Mouse (Mus musculus) cerebellum, adult 9-10 months (tissue): ENCODE results near the gene Arhgap17.

Experiments
- DNase-seq: peaks from one replicate; pipeline ENCODE4 v3.0.0; 2022

Gene Arhgap17

GRCm38 (mm10) chr7:123369759-123370481, at the start of gene Arhgap17, which contains the start of gene Lcmt1:
TSS of gene Arhgap17 (minus strand) at chr7:123369915.
TSS of gene Lcmt1 (plus strand) at chr7:123369784.
- DNase-seq: peak; percentile 96

DNA sequence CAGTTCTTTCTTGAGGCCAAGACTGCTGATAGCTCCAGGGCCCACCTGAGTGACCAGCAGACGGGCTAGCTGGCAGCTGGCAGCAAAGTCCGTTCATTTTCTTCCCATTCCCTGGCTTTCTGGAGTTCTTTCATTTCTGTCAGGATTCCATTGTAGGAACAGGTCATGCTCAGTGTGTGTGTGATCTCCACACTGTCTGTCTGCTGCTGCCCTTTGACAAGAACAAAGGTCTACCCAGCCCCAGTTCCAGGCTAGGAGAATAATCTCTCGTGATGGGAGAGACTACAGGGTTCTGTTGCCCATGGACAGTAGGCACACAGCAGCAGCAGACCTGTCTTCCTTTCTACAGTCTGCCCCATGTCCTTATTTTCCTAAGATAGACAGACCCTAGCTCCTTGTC, 47.9 kb upstream of the Arhgap17 start:
- peak; percentile 4 for DNase-seq

DNA sequence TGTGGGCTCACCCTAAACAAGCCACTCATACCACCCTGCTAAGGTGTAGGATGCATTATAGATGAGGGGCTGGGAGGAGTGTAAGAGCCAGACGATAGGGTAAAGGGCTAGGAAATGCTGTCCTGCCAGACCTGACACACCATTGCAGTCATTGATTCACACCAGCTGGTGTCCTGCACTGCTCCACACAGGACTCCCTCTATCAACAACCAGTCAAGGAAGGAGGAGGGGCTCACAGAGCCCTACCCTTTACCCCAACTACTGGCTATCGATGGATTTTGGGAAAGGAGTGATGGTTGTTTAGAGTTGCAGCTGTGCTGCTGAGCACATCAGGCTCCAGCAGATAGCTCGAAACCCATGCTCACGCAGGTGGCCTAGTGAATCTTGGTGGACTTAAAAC, 47.1 kb upstream of the Arhgap17 start:
- no peak for DNase-seq

- peak; percentile 92 for DNase-seq
Observed at GRCm38 (mm10) chr7:123412143-123412542, 42.4 kb upstream of the Arhgap17 start.

- DNase-seq: peak; percentile 37
Observed at GRCm38 (mm10) chr7:123411109-123411508, 41.4 kb upstream of the Arhgap17 start.

- DNase-seq: peak; percentile 18
Observed at GRCm38 (mm10) chr7:123410502-123410901, 40.8 kb upstream of the Arhgap17 start.

DNA sequence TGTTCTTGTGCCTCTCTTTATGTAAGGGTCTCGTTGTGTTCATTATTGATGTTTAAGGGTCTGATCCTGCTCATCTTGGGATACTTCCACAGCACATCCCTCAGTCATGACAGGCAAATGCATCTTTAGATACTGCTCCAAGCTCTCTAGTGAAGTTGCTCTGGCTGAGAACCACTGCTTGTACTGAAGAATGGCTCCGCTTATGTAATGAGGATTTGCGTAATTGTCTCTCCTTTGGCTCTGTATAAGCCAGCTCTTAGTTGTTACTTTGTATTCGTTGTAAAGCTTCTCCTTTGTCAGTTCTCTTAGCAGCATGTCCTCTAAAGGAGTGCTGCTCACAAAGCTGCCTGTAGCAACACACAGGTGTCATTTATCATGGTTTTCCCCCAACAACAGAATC, 37.3 kb upstream of the Arhgap17 start:
- DNase-seq: peak; percentile 7

DNA sequence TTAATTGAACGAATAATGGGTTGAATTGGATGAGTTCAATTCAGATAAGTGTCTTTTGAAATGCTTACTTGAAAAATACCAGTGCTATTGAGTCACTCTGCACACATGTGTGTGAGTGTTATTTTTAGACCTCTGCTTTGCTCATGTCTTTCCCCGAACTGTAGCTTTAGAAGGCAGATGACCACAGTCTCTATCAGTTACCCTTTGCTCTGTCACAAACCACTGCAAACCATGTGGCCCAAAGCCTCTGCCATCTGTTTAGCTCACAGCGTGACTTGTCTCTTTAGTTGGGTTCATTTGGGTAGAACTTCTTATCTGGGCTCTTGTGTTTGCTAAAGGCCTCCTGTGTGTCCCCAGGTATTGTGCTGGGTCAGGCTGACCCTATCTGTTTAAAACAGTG, 35.9 kb upstream of the Arhgap17 start:
- DNase-seq: peak; percentile 46

GRCm38 (mm10) chr7:123404198-123404597, 34.5 kb upstream of the Arhgap17 start:
- peak; percentile 82 for DNase-seq

- DNase-seq: no peak
Observed at GRCm38 (mm10) chr7:123401121-123401520, 31.4 kb upstream of the Arhgap17 start.

DNA sequence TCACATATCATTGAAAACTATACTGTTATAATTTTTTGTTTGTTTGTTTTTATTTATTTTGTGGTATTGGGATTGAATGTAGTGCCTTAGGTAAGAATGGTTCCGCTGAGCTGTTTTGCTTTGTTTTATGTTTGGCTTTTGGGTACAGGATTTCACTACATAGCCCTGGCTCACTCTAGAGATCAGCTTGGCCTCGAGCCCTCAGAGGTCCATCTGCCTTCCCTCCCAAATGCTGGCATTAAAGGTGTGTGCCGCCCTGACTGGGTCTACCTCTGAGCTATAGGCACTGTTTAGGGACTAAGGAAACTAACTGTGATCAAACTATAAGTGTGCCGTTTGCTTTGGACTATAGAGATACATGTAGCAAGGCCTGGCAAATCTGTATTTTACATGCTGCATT, 29.6 kb upstream of the Arhgap17 start:
- peak; percentile 85 for DNase-seq

DNA sequence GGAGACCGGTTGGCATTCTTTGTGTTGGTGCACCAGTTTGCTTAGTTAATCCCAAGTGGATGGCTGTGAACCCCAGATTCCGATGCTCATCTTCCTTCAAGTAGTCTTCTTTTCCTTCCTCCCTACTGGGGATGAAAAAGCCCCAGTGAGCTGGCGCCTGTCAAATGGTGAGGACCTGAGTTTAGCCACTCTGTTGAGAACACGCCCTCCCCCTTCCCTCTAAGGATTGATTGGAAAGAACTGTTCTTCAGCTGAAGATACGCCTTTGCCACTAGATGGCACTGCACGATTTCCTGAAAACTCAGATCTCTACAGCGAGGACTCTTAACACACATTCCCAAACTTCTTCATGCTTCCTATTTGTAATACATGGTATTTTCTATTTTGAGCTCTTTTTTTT, 29.1 kb upstream of the Arhgap17 start:
- DNase-seq: peak; percentile 79

DNA sequence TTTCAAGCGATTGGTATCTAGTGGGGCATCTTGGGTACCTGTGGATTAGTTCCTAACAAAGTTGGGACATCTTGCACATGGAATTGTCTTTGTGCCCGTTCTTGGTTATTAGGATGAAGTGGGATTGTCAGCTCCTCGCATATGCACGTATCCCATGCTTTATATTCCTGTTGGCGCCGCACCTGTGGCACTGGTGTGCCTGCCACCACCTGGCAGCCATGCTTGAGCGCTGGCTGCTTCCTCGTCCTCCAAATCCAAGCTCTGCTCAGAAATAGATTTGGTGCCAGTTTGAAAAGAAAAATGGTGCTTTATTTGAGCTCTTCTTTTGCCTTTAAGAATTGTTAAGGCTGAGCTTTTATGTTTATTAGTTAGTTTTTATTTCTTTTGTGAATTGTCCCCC, 28.2 kb upstream of the Arhgap17 start:
- no peak for DNase-seq

DNA sequence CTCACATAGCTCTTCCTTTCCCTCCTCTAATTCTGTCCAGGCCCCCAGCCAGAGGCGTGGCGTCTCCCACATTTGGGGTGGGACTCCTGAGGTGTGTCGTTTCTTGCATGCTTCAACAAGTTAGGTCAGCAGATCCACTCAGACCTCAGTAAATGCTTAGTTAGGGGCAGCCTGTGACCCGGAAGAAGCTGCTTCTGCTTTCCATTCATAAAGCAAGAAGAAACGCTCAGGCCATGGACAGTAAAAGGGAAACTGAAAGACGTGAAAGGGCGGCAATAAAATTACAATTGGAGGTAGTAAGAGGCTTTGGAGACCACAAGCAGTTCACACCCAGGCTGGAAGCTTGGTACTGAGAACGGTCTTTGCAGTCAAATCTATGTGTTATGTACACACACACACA, 27.7 kb upstream of the Arhgap17 start:
- DNase-seq: no peak

GRCm38 (mm10) chr7:123396900-123397299, 27.2 kb upstream of the Arhgap17 start:
- no peak for DNase-seq

DNA sequence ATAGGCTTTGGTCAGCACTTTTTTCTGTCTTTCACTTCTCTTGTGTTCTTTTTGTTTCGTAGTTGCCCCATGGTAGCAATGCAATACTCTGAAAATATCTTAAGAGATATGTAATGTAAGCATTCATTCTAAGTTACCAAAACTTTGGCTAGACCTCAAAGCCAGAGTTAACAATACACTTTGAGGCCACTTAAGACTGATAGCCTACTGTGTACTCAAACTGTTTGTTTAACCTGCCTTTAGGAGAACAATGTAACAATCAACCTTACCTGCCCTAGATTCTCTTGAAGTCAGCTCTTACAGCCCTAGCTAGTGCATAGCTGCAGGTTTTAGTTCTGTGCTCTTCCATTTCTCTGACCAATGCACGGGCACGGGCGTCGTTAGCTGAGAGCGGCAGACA, 24.6 kb upstream of the Arhgap17 start:
- no peak for DNase-seq

DNA sequence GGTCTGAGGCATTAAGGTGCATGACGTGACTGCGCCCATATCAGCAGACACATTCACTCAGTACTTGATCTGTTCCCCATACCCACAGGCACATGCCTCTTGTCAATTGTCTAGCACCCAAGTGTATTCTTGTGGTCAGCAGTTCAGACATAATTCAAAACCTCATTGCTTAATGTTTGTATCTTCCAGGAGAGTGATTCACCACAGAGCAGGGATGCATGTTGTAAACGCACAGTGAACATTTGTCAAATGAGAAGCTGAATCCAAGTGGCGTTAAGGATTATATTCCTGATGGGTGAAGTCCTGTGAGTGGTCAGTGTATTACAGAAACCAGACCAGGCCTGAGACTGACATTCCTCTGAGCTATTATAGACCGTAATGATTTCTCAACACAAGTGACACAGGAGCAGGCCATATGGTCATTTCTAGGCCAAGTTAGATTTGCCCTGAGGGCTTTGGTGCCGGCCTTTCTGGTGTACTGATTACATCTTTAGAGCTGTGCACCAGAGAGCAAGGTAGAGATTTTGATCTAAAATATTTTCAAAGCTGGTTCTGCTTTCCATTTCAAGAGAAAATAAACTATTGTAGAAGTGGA, 20.1 kb upstream of the Arhgap17 start:
- DNase-seq: peak; percentile 55

GRCm38 (mm10) chr7:123385693-123386407, 16.1 kb upstream of the Arhgap17 start:
- no peak for DNase-seq

DNA sequence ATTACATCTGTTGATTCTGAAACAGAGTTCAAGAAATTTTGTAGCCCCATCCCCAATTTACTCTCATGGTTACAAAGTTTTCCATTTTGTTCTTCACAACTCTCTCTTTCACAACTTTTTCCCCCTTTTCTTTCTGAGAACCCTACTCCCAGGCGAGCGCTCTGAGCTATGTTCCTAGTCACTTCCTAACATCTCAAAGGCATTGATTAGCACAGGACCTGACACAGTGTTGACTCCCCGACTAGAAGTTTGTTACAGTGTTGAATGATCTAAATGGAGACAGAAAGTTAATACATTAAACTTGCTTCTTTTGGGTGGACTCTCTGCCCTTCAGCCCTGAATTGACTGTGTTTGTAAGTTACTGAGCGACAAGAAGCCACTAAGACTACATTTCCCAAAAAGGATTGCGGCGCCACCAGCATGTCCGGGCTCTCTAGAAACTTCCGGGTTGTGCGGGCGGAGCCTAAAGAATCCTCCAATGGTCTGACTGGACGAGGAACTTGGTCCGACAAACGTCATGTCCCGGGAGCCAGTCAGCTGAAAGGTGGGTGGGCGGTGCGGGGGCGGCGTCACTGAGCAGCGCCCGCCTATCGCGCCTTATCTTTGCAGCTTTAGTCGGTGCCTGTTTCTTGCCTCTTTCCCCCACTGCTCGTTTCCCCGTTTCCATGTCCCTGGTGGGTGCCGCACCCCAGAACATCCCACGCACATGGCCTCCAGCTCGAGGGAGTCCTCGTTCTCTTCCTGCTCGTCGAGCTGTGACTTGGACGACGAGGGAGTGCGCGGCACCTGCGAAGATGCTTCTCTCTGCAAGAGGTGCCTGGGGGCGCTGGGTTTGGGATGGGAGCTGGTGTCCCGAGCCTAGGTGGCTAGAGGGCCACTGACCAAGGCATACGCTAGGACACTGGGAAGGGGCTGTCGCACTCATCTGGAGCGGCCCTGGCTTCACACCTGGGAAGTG, 8.0 kb upstream of the Arhgap17 start:
- peak; percentile 94 for DNase-seq

DNA sequence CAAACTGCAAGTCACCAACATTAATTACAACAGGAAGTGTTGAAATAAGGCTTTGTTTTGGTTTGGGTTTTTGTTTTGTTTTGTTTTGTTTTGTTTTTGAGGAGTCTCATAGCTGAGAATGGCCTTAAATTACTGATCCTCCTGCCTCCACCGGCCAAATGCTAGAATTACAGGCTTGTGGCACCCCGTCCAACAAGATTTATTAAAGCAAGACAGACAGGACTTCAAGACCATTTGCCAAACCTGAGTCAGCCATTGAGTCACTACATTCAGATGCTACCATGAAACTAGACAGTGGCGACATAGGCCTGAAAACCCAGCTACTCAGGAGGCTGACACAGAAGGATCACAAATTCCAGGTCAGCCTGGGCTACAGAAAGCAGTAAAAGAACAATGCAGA, 1.8 kb upstream of the Arhgap17 start:
- peak; percentile 53 for DNase-seq

DNA sequence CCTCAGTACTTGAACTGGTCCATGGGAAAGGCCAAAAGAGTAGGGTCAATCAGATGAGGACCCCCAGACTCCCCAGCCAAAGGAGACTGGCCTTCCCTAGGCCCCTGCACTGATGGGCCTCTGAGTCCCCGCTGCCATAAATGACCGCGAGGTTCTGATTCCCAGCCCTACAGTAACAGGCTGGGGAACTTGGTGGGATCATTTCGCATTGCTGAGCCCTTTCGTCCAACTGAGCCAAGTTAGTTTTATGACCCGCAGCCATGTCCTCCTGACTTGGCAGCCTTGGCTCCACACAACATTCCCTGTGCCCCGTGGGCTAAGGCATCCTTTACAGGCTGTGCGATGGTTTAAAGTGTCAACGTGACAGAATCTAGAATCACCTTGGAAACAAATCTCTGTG, 985 bp upstream of the Arhgap17 start:
- DNase-seq: no peak
